Mouse (Mus musculus): Measurements from ENCODE around the gene Smco2. TPM values are rescaled to one million over a fixed set of nuclear protein-coding genes. Genes with fewer than 3 reads are reported as not detected.
A peak's percentile ranks its signal among the peaks of the same experiment; 100 is the strongest.
"Not testable (repeated sequence)": the region's sequence is repeated elsewhere in the genome, so short reads cannot be mapped to it uniquely, and the experiment has no call there.

Gene Smco2
- polyA plus RNA-seq, 1 experiment from 2014 or later = not detected

DNA sequence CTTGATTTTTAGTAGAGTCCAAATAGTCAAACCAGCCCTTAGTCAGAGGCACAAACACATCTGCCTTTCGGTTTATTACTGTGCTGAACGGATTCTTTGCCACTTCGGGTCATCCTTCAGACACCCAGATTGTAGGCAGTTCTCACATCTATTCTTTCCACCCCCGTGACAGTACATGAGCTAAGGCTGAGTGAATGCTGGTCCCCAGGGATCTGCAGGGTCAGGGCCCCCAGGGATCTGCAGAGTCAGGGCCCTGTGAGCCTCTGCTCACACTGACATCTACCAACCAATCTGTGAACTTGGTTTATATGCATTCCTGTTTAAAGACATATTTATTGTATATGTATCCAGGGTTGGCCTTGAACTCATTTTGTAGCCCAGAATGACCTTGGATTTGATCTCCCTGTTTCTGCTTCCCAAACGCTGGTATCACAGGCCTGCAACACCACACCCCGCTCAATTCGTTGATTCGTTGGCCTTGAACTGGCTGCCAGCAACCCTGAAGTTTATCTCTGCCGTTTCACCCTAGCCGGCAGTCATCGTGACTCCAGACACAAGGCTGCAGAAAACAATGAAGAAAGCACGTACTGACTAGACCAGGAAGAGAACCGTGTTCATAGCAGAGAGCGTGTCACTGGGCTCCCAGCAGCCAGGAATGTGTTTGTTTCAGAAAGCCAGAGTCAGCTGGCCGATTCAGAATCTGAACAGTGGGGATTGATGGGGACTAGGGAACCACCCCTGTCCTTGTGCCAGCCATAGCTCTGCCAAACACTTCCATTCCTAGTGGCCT lies 3.7 kb upstream of the Smco2 start:
- no peak overlapping the region for H3K4me3 ChIP-seq (replicated peaks; ENCODE audit: low read depth, low read length)

DNA sequence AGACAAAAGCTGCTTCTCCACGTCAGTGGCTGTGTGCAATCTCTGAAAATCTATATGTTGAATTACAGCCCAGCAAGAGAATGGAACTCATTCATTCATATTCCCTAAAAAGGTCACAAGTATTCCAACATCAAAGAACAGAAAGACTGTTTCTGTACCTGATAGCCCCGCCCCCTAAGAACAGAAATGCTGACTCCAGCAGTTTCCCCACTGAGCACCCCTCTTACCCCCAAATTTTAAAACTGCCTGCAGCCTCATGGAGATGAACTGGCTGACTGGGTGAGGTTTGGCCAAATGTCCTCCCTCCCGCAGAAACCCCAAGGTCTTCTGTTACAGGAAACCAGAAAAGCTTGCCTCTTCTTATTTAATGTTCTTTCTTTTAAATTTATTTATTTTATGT lies 2.5 kb upstream of the Smco2 start:
- no peak for ATAC-seq (ENCODE audit: low FRiP score, low TSS enrichment)
- no peaks in the 10 kb centered on the region for H3K36me3 ChIP-seq (ENCODE audit: control insufficient read depth, insufficient read depth, low read length)
- no peak overlapping the region for H3K4me3 ChIP-seq (replicated peaks; ENCODE audit: low read depth, low read length)
- H3K4me2 ChIP-seq (ENCODE audit: low read length) = no peak overlapping the region
- no peaks in the 10 kb centered on the region for H3K4me1 ChIP-seq (ENCODE audit: control insufficient read depth, insufficient read depth, low read length)
- H3K9me3 ChIP-seq (ENCODE audit: control insufficient read depth, low read length) = no peaks in the 10 kb centered on the region
- H3K9ac ChIP-seq (replicated peaks; ENCODE audit: low read length) = no peak overlapping the region
- WGBS = 82% methylated on average over 3 of the region's 3 CpGs
- H3K27ac ChIP-seq (replicated peaks; ENCODE audit: low read depth, low read length) = no peak overlapping the region
- DNase-seq = no peak
- no peaks in the 10 kb centered on the region for H3K27me3 ChIP-seq (ENCODE audit: control insufficient read depth, insufficient read depth, low read length)

More for the DNA sequence above, 3.7 kb upstream of the Smco2 start:
- Histone ChIP-seq H3K9me3 (ENCODE audit: control insufficient read depth, low read length) (no peaks in the 10 kb centered on the region), H3K4me2 (ENCODE audit: low read length) (no peak overlapping the region), H3K9ac (replicated peaks; ENCODE audit: low read length) (no peak overlapping the region), H3K27ac (replicated peaks; ENCODE audit: low read depth, low read length) (no peak overlapping the region), H3K27me3 (ENCODE audit: control insufficient read depth, insufficient read depth, low read length) (no peaks in the 10 kb centered on the region), H3K4me1 (ENCODE audit: control insufficient read depth, insufficient read depth, low read length) (no peaks in the 10 kb centered on the region), H3K36me3 (ENCODE audit: control insufficient read depth, insufficient read depth, low read length) (no peaks in the 10 kb centered on the region)
- DNase-seq = no peak
- 85% methylated on average over 15 of the region's 15 CpGs for WGBS
- no peak for ATAC-seq (ENCODE audit: low FRiP score, low TSS enrichment)

DNA sequence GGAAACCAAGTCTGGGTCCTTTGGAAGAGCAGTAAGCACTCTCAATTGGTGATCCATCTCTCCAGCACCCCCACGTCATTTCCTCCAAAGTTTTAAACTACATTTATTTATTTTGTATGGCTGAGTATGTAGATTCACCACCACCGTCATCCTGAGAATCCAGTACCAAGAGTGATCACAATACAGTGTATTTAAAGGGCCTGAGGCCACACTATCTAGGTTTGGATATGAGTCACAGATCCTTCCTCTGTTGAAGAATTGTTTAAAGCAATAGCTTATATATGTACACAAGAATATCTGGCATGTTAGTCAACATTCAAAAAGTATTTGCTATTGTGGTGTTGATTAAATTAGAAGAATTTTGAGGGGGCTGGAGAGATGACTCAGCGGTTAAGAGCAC lies 1.6 kb upstream of the Smco2 start:
- no peak overlapping the region for H3K27ac ChIP-seq (replicated peaks; ENCODE audit: low read depth, low read length)
- ATAC-seq (ENCODE audit: low FRiP score, low TSS enrichment) (no peak), DNase-seq (no peak)
- H3K27me3 ChIP-seq (ENCODE audit: control insufficient read depth, insufficient read depth, low read length) = no peaks in the 10 kb centered on the region
- no peak overlapping the region for H3K4me3 ChIP-seq (replicated peaks; ENCODE audit: low read depth, low read length)
- 92% methylated on average over 3 of the region's 3 CpGs for WGBS
- H3K4me1 ChIP-seq (ENCODE audit: control insufficient read depth, insufficient read depth, low read length) = no peaks in the 10 kb centered on the region
- no peaks in the 10 kb centered on the region for H3K9me3 ChIP-seq (ENCODE audit: control insufficient read depth, low read length)
- no peak overlapping the region for H3K4me2 ChIP-seq (ENCODE audit: low read length)
- no peak overlapping the region for H3K9ac ChIP-seq (replicated peaks; ENCODE audit: low read length)
- H3K36me3 ChIP-seq (ENCODE audit: control insufficient read depth, insufficient read depth, low read length) = no peaks in the 10 kb centered on the region

DNA sequence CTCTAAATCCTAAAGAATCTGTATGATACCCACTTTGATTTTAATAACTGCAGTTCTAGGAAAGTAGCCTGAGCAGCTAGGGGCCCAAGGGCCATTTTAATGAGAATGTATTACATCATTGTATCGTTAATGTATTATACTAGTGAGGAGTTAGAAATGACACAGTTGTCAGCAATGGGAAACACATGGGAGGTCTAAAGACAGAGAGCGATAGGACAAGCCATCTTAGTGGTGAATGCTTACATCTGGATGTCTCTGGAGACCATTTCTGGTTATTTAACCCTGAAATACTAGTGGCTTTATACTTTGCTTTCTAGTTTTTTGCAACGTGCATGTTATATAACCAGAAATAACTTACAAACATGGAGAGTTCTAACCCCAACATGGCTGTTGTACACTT lies 2.0 kb downstream of the Smco2 start:
- no peak overlapping the region for H3K4me2 ChIP-seq (ENCODE audit: low read length)
- no peak for ATAC-seq (ENCODE audit: low FRiP score, low TSS enrichment)
- no peak overlapping the region for H3K9ac ChIP-seq (replicated peaks; ENCODE audit: low read length)
- H3K27ac ChIP-seq (replicated peaks; ENCODE audit: low read depth, low read length) = no peak overlapping the region
- no peaks in the 10 kb centered on the region for H3K9me3 ChIP-seq (ENCODE audit: control insufficient read depth, low read length)
- H3K4me1 ChIP-seq (ENCODE audit: control insufficient read depth, insufficient read depth, low read length) = no peaks in the 10 kb centered on the region
- no peak for DNase-seq
- WGBS = 92% methylated on average over 3 of the region's 3 CpGs
- no peaks in the 10 kb centered on the region for H3K36me3 ChIP-seq (ENCODE audit: control insufficient read depth, insufficient read depth, low read length)
- H3K4me3 ChIP-seq (replicated peaks; ENCODE audit: low read depth, low read length) = no peak overlapping the region
- no peaks in the 10 kb centered on the region for H3K27me3 ChIP-seq (ENCODE audit: control insufficient read depth, insufficient read depth, low read length)

DNA sequence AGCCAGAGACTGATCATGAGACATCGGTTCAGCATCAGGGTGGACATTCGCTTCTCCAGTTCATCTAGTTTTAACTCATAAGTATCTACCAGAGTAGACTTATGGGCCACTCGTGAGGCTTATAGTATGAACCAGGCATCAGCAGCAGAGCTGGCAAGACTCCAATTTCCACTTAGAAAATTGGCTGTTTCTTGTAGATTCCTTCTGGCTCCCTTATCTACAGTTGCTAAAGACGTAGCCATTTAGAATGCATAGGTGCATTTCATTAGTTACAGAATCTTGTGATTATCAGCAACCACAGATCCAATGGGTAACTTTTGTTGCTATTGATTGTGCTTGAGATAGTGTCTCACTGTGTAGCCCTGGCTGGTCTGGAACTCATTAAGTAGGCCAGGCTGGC lies 2.8 kb downstream of the Smco2 start:
- Histone ChIP-seq H3K27ac (replicated peaks; ENCODE audit: low read depth, low read length) (no peak overlapping the region), H3K4me2 (ENCODE audit: low read length) (no peak overlapping the region), H3K9me3 (ENCODE audit: control insufficient read depth, low read length) (no peaks in the 10 kb centered on the region), H3K4me3 (replicated peaks; ENCODE audit: low read depth, low read length) (no peak overlapping the region), H3K36me3 (ENCODE audit: control insufficient read depth, insufficient read depth, low read length) (no peaks in the 10 kb centered on the region), H3K27me3 (ENCODE audit: control insufficient read depth, insufficient read depth, low read length) (no peaks in the 10 kb centered on the region), H3K4me1 (ENCODE audit: control insufficient read depth, insufficient read depth, low read length) (no peaks in the 10 kb centered on the region), H3K9ac (replicated peaks; ENCODE audit: low read length) (no peak overlapping the region)
- DNase-seq = no peak
- WGBS = 86% methylated on average over 4 of the region's 4 CpGs
- ATAC-seq (ENCODE audit: low FRiP score, low TSS enrichment) = no peak

DNA sequence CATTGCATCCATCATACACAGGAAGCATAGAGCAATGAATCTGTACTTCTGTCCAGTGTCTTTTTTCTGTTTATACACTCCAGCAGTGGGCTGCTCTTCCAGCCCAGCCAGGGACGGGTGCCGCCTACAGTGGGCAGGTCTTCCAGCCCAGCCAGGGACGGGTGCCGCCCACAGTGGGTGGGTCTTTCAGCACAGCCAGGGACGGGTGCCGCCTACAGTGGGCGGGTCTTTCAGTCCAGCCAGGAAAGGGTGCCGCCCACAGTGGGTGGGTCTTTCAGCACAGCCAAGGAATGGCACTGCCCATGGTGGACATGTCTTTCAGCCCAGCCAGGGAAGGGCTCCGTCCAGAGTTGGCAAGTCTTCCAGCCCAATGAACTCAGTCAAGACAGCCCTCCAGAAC lies 5.3 kb downstream of the Smco2 start:
- H3K9ac ChIP-seq (replicated peaks; ENCODE audit: low read length) = no peak overlapping the region
- H3K9me3 ChIP-seq (ENCODE audit: control insufficient read depth, low read length) = no peaks in the 10 kb centered on the region
- 0 out of 2 replicates have a peak, but pooled peaks have one; percentile 20 for ATAC-seq (ENCODE audit: low FRiP score, low TSS enrichment)
- no peaks in the 10 kb centered on the region for H3K27me3 ChIP-seq (ENCODE audit: control insufficient read depth, insufficient read depth, low read length)
- no peaks in the 10 kb centered on the region for H3K36me3 ChIP-seq (ENCODE audit: control insufficient read depth, insufficient read depth, low read length)
- no peak overlapping the region for H3K27ac ChIP-seq (replicated peaks; ENCODE audit: low read depth, low read length)
- H3K4me3 ChIP-seq (replicated peaks; ENCODE audit: low read depth, low read length) = no peak overlapping the region
- H3K4me1 ChIP-seq (ENCODE audit: control insufficient read depth, insufficient read depth, low read length) = no peaks in the 10 kb centered on the region
- 93% methylated on average over 9 of the region's 9 CpGs for WGBS
- no peak for DNase-seq
- H3K4me2 ChIP-seq (ENCODE audit: low read length) = no peak overlapping the region

DNA sequence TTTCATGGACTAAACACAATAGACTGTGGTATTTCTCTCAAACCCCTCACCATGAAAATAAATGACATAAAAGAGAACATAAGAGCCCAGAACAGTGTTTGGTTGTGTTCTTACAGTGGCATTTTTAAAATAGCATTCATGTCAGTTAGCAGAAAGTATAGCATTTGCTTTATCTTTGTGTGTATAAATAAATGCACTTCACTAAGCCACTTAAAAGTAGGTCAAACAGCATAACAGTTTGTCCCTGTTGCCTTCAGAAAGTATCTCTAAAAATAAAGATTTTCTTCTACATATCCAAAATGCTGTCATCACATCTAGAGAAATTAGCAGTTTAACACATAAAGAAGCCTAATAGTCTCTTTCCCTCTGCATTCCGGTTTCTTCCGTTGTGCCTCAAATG lies 7.5 kb downstream of the Smco2 start:
- WGBS = 95% methylated on average over 2 of the region's 2 CpGs
- H3K4me1 ChIP-seq (ENCODE audit: control insufficient read depth, insufficient read depth, low read length) = no peaks in the 10 kb centered on the region
- no peak overlapping the region for H3K9ac ChIP-seq (replicated peaks; ENCODE audit: low read length)
- no peak overlapping the region for H3K4me3 ChIP-seq (replicated peaks; ENCODE audit: low read depth, low read length)
- no peaks in the 10 kb centered on the region for H3K27me3 ChIP-seq (ENCODE audit: control insufficient read depth, insufficient read depth, low read length)
- ATAC-seq (ENCODE audit: low FRiP score, low TSS enrichment) = no peak
- H3K9me3 ChIP-seq (ENCODE audit: control insufficient read depth, low read length) = no peaks in the 10 kb centered on the region
- no peak overlapping the region for H3K4me2 ChIP-seq (ENCODE audit: low read length)
- H3K36me3 ChIP-seq (ENCODE audit: control insufficient read depth, insufficient read depth, low read length) = no peaks in the 10 kb centered on the region
- no peak overlapping the region for H3K27ac ChIP-seq (replicated peaks; ENCODE audit: low read depth, low read length)
- DNase-seq = no peak

DNA sequence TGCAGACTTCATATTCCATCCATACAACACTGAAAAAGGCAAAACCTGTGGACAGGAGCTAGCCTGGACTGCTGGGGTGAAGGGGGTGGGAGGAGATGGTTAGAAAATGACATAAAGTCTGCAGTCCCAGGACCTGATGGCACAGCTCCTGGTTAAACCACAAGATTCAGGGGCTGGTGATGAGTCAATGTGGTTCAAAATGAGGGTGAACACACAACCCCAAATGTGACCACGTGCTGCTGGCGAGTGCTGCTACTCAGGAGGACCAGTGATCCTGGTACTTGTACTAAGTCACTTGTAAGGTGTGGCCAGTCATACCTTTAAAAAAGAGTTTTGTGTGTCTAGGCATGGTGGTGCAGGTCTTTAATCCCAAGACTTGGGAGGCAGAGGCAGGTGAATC lies 13.2 kb downstream of the Smco2 start:
- no peak overlapping the region for H3K27ac ChIP-seq (replicated peaks; ENCODE audit: low read depth, low read length)
- H3K36me3 ChIP-seq (ENCODE audit: control insufficient read depth, insufficient read depth, low read length) = no peaks in the 10 kb centered on the region
- 84% methylated on average over 2 of the region's 2 CpGs for WGBS
- H3K4me3 ChIP-seq (replicated peaks; ENCODE audit: low read depth, low read length) = no peak overlapping the region
- H3K4me2 ChIP-seq (ENCODE audit: low read length) = no peak overlapping the region
- H3K4me1 ChIP-seq (ENCODE audit: control insufficient read depth, insufficient read depth, low read length) = no peaks in the 10 kb centered on the region
- H3K9me3 ChIP-seq (ENCODE audit: control insufficient read depth, low read length) = no peaks in the 10 kb centered on the region
- DNase-seq (no peak), ATAC-seq (ENCODE audit: low FRiP score, low TSS enrichment) (no peak)
- H3K9ac ChIP-seq (replicated peaks; ENCODE audit: low read length) = no peak overlapping the region
- no peaks in the 10 kb centered on the region for H3K27me3 ChIP-seq (ENCODE audit: control insufficient read depth, insufficient read depth, low read length)

DNA sequence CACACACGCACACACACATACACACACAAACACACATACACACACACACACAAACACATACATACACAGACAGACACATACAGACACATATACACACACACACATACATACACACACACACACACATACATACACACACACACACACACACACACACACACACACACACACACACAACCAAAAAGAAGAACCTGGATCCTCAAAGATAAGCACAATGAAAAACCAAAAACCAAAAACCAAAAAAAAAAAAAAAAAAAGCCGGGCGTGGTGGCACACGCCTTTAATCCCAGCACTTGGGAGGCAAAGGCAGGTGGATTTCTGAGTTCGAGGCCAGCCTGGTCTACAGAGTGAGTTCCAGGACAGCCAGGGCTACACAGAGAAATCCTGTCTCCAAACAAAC lies 14.5 kb downstream of the Smco2 start:
- not testable (repeated sequence) for H3K36me3 ChIP-seq (ENCODE audit: control insufficient read depth, insufficient read depth, low read length); H3K4me3 ChIP-seq (replicated peaks; ENCODE audit: low read depth, low read length); H3K27ac ChIP-seq (replicated peaks; ENCODE audit: low read depth, low read length); DNase-seq; H3K4me2 ChIP-seq (ENCODE audit: low read length); H3K9me3 ChIP-seq (ENCODE audit: control insufficient read depth, low read length); H3K27me3 ChIP-seq (ENCODE audit: control insufficient read depth, insufficient read depth, low read length); ATAC-seq (ENCODE audit: low FRiP score, low TSS enrichment); H3K9ac ChIP-seq (replicated peaks; ENCODE audit: low read length); H3K4me1 ChIP-seq (ENCODE audit: control insufficient read depth, insufficient read depth, low read length)
- 93% methylated on average over 2 of the region's 5 CpGs for WGBS

Data from midbrain, embryonic 14.5 days (tissue).